Mouse (Mus musculus): ENCODE data around the gene Ddah1.

DNA sequence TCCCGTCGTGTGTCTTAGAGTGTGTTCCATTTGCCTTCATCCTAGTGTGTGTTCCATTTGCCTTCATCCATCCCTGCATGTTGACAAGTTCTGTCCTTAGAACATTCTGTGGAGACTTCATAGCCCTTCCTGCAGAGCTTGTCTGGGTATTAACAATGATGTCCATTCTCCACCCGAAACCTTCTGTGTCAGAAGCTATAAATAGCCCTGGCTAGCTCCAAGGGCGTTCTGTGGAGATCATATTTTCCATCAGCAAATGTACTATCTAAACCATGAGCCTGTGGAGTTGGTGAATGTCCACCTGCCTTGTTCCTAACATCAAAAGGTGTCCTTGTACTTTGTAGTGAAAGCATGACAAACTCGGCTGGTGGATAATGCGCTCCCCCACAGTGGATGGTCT is 96.8 kb downstream of the Ddah1 start:
- TF ChIP-seq CTCF (IDR thresholded peaks at IDR 0.05; ENCODE audit: insufficient read depth, low read length) (no peak), POLR2A (IDR thresholded peaks at IDR 0.05; ENCODE audit: borderline replicate concordance, extremely low read depth, low read depth, low read length) (no peak)
